Mouse (Mus musculus): ENCODE results near the gene Zfp644.

The Zfp644 gene

DNA sequence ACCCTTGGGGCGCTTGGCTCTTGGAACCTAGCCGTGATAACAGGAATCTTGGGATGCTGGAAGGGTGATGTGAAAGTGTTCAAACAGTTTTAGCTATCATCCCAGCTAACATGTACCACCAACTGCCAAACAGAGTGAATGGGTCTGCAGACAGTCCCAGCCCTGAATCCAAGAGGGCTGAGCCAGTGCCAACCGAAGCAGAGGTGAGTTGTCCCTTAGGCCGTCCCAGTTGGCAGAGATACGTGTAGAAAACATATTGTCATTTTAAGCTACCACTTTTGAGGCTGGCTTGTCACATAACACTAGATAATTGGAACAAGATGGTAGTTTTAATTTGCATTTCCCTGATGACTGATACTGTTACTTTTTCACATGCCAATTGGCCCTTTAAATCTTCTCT is 106.4 kb downstream of the Zfp644 start:
- no peak for DNase-seq

DNA sequence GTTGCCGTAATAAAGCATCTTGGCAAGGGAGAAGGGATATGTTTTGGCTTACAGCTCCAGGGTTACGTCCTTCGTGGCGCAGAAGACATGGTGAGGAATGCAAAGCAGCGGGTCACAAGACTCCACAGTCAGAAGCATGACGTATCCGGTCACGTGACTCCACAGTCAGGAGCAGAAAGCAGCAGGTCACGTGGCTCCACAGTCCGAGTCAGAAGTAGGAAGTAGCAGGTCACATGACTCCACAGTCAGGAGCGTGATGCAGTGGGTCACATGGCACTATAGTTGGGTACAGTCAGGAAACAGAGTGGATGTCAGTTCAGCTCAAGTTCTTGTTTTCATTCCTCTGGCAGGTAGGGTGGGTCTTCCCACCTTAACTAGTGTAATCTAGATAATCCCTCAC is 107.4 kb downstream of the Zfp644 start:
- DNase-seq = no peak

DNA sequence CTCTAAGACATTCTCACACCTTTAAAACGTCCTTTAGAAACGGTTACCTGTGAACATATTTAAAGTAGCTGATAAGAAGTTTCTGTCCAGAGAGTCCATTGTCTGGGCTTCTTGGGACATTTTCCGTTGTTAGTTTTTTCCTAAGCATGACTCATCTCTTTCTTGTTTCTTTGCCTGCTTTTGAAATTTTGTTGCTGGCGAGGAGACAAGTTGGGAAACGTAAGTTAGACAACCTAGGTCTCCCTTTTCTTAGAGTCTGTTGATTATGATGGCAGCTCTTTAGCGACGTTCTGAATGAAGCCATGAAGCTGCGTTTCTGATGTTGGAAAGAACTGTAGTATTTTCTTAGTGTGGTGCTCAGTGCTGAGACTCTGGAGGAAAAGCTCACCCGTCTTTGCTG is 108.1 kb downstream of the Zfp644 start:
- no peak for DNase-seq

DNA sequence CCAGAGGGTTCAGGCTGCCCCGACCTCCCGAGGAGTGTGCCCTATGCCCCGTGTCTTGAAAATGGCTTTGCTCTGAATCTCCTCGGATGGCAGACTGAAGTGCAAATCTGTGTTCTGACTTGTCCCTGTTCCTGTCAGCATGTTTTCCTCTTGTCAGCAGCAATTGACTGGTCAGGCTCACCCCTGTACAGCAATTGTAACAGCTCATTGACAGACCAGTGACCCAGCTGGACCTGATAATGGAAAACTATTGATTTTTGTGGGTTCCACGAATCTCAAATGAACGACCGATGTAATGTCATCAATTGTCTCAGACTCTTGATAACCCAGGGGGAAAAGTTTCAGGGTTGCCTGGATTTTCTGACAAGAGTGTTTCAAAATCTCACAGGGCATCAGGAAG is 116.1 kb downstream of the Zfp644 start:
- DNase-seq = no peak

DNA sequence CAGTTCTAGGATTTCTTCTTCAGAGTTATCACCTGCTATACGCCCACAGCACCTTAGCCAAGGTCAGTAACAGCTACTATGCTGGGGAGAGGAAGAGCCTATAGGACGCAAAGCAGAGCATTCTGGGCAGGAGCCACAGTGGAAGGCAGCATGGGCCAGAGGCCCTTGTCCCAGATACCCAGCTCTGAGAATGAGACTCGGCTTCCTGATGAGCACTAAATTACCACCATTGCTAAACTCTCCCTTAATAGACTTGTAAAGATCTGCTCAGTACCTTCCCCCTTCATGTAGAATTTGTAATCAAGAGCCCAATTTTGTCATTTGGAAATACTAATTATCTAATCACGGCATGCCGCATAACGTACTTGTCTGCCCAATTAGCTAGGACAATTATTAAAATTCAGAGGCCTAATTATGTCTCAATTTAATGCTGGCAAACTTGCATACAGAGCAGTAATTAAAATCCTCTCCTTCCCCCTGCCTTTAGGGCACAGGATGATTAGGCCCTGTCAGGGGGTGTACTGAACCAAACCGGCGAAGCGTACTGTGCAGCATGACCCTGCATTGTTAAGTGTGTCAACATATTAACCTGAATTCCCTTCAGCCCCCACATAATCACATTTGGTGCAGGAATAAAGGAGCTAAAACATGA is 119.7 kb downstream of the Zfp644 start:
- DNase-seq = no peak

DNA sequence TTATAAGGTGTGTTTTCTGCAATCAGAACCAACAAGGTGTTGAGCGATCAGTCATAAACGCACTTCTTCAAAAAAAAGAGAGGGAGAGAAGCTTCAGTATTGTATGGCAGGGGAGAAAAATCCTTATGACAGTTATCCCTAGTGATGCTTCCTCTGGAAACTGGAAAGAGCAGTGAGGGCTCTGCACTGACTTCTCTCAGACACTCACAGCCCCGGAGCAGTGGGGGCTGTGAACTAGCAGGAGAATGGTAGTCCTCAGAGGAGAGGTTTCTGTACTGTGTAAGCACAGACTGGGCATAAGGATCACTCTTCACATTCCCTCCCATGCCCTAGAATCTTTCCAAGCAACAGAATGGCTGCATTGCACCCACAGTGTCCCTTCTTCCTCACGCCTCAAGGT is 122.0 kb downstream of the Zfp644 start:
- no peak for DNase-seq

DNA sequence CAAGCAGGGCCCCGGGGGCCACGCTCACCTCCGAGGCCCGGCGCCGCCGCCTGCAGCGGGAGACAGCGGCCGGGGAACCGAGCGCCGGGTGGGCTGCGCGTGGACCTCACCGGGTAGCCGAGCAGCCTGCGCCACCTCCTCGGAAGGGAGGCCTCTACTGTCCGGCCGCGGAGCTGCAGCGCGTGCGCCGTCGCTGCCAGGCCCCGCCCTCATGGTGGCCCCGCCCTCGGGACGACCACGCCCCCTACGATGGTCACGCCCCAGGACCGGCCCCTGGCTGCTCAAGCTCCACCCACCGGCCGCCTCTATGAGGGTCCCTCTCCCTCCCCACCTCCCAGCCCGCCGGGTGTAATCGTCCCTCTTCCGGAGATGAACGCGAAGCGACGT is 122.5 kb downstream of the Zfp644 start:
- peak; percentile 79 for DNase-seq

DNA sequence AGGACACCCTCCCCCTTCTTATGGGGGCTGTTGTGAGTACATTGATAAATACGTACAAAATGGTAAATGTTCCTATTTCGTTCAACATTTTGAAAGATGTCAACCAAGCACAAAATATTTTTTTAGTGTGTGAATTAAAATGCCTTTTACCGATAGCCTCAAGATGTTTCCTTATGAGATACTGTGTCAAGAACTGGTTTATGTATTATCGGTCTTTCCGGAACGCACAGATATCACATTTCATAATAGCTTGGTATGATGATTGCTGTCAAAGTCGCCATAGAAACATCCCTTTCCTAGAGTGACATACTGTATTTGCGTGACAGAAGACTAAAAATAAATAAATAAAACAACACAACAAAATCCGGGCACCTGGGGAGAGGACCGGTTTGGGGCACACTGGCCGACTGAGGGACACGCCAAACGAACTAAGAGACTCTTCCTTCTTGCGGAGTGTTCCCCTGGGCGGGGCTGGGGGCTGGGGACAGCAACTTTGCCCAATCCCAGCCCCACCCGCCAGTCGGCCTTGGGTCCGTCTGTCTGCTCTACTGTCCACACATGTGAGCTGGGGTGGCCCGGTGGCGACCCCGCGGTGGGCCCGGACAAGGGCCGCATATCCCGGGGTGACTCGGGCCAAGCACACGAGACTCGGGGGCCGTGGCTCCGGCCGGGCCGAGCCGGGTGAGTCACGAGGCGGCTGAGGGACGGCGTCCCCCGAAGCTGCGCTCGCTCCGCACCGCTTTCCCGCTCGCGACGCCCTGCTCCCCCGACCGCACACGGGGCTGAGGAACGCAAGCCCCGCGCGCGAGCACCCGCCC is 123.1 kb downstream of the Zfp644 start:
- peak; percentile 25 for DNase-seq

Data from right cerebral cortex, postnatal 4 days (tissue).